Mouse (Mus musculus) urinary bladder, postnatal 14 days (tissue): ENCODE results near the gene Nrd1.

Experiments
- DNase-seq: peaks from one replicate; pipeline ENCODE4 v3.0.0; 2021; ENCODE audit warnings: low spot score

Gene Nrd1

GRCm38 (mm10) chr4:109026543-109026942 is 26.1 kb downstream of the Nrd1 start:
- no peak for DNase-seq

- no peak for DNase-seq
Measured at GRCm38 (mm10) chr4:109029857-109030256, 29.4 kb downstream of the Nrd1 start.

DNA sequence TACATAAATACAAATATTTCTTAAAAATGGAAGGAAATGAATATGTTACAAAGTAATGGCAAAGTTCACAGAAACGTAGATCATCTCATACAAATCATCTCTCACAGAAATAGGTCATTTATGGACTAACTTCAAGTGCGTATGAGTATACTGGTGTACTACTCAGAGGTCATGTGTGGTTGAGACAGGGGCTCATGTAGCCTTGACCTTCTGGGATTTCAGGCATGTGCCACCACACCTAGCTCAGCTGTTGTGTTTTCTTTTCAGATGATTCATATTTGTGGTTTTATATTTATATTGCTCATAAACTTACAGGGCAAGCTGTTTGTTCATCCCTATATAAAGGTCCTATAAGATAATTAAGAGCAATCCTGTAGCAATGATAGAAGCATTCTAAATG is 29.8 kb downstream of the Nrd1 start:
- no peak for DNase-seq

DNA sequence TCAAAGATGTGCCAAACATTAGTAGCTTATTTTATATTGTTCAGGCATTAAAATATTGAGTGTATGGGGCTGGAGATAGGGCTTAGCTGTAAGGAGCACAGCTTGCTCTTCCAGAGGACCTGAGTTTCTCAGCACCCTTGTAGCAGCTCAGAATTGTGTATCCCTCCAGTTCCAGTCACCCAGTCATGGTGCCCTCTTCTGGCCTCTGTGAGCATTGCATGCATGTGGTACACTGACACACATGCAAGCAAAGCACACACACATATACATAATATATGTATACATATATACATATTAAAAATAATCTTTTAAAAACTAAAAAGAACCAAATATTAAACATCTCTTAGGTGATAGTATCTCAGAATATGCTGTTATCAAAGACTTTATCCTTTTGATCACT is 35.9 kb downstream of the Nrd1 start:
- peak; percentile 65 for DNase-seq

DNA sequence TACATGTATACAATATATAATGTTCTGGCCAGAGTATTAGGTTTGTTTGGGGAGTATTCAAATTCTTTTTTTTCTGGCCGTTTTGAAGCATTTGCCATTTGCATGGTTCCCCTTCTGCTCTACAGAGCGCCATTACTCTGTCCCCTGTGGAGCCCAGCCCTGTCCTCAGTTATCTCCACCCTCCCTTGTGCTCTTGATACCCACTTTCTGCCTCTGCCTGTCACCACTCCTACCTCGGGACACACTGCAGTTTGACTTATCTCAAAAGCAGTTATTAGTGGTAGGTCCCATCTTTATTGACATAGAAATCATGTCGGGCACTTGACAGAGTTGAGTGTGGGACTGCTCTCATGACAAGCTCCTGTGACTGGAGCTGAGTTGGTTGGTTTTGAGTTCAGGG is 42.3 kb downstream of the Nrd1 start:
- DNase-seq: no peak

DNA sequence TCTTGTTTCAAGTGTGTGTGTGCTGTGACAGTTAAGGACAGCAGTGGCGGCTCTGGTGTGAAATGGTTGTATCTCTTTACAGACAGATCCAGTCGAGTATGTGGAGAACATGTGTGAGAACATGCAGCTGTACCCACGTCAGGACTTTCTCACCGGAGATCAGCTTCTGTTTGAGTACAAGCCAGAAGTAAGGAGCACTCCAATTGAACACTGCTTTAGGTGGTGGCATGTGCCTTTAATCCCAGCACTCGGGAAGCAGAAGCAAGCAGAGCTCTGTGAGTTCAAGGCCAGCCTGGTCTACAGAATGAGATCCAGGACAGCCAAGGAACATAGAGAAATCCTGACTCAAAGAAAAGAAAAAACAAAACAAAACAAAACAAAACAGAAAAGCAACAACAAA is 42.8 kb downstream of the Nrd1 start:
- no peak for DNase-seq

DNA sequence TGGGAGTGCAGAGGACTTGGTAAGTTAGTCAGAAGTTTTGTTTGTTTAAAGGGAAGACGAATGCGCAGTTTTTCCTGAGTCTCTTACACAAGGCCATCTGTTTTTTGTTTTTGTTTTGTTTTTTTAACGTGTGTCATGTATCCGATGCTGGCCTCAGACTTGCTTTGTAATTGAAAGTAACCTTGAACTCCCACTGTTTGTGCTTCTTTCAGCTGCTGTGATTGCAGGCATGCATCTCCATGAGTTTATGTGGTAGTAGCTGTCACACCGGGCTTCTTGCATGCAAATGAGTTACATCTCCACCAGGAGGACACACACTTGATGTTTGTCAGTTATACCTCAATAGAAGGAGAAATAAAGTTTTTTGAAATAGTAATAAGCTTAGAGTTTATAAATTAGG is 43.3 kb downstream of the Nrd1 start:
- DNase-seq: no peak

GRCm38 (mm10) chr4:109048258-109048657 is 47.8 kb downstream of the Nrd1 start:
- DNase-seq: no peak

DNA sequence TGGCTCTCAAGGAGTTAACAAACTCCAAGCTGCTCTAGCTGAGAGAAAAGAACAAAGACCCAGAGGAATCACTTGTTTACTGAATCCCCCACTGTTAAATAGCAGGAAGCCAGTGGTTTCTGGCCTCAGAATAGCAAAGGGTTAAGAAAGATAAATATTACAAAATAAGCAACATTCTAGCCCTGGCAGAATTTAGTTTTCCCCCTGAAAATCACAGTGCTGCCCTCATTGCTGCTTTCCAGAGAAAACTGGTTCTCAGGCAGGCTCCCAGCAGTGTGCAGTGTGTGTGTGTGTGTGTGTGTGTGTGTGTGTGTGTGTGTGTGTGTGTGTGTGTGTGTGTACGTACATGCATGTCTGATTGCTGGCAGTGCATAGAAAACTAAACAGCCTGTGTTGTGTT is 51.8 kb downstream of the Nrd1 start:
- no peak for DNase-seq

DNA sequence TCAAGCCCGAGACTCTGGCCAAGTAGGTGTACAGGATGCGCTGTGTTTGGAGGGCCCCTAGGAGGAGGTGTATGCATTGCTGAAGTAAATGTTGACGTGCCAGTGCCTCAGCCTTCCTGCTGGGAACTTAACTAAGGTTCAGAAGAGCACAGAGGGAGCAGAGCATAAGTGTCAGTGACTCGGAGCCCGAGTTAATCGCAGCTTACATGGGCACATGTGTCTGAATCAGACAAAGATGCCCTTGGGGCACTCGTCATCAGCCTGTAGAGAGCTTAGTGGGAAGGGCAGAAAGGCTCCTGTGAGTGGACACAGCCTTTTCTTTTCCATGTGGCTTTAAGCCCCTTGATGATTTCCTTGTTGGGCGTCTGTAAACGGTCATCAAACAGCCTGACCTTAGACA is 53.5 kb downstream of the Nrd1 start:
- no peak for DNase-seq

DNA sequence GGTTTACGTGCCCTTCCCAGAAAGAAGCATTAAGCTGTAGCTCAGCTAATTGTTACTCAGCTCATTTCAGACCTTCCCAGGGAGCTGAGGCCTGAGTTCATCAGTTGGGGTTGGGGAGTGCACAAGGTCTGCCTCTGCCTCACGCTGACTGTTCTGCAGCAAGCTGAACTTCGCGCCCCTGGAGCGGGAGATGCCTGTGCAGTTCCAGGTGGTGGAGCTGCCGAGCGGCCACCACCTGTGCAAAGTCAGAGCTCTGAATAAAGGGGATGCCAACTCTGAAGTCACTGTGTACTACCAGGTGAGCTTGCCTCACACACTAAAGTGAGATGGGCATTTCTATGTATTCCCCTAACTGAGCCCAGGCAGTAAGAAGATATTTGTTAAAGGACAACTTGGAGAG is 55.9 kb downstream of the Nrd1 start:
- DNase-seq: no peak

- no peak for DNase-seq
Measured at GRCm38 (mm10) chr4:109057640-109058039, 57.2 kb downstream of the Nrd1 start.

GRCm38 (mm10) chr4:109059255-109059821 is 58.9 kb downstream of the Nrd1 start:
- no peak for DNase-seq

GRCm38 (mm10) chr4:109064941-109065340 is 64.5 kb downstream of the Nrd1 start:
- no peak for DNase-seq

DNA sequence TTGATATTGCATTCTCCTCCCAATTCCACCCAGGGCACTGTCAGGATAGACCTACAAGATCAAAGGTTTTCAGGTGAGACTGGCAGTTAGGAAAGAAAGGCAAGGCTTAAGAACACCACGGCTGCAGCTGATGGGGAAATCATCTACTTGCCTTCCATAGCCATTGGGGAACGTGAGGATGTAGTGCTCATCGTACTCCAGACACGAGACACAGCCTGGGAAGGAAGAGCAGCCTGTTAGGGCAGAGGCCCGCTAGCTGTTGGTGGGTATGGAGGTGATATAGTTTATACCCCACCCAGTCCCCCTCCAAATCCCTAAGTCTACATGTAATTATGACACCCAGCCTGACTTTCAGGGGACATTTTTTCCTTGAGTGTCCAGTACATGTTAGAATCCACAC is 65.3 kb downstream of the Nrd1 start:
- DNase-seq: no peak

GRCm38 (mm10) chr4:109072891-109073290 is 72.4 kb downstream of the Nrd1 start:
- no peak for DNase-seq

DNA sequence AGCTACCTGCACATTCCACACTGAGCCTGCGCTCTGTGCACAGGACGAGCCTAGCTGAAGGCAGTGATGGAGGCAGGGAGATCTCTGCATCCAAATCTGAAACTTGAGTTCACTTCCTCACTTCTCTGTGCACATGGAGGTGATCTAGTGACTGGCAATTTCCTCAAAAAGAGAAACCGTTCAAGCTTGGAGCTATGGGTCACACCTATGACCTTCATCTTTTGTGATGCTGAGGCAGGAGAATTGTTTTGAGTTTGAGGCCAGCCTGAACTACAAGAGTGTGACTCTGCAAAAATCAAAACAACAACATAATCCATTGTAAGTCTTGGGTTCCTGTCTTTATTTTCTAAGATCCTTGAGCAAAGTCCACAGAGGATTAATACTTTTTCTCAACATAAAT is 72.8 kb downstream of the Nrd1 start:
- no peak for DNase-seq

GRCm38 (mm10) chr4:109078941-109079340 is 78.5 kb downstream of the Nrd1 start:
- DNase-seq: peak; percentile 23

GRCm38 (mm10) chr4:109079676-109080075 is 79.2 kb downstream of the Nrd1 start:
- no peak for DNase-seq

- no peak for DNase-seq
Measured at GRCm38 (mm10) chr4:109080118-109080517, 79.7 kb downstream of the Nrd1 start.

DNA sequence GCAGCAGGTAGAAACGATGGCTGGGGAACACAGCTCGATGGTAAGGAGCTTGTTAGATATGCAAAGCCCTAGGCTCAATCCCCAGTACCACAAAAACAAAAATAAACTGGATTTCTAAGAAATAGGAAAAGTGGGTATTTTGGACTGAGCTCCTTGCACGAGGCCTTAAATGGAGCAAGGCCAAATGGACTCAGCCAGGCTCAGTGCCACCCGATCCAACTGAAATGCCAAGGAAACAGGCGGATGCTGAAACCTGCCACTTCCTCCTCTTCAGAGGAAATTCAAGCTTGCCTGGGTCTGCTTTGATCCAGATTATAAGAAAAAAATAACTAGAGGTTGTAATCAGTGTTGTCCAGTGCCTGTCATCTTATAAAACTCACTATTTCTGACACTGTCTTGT is 88.7 kb downstream of the Nrd1 start:
- no peak for DNase-seq

- peak; percentile 59 for DNase-seq
Measured at GRCm38 (mm10) chr4:109089999-109090398, 89.5 kb downstream of the Nrd1 start.

- no peak for DNase-seq
Measured at GRCm38 (mm10) chr4:109091241-109091777, 90.9 kb downstream of the Nrd1 start.

- DNase-seq: no peak
Measured at GRCm38 (mm10) chr4:109092344-109092743, 91.9 kb downstream of the Nrd1 start.

GRCm38 (mm10) chr4:109094269-109094668 is 93.8 kb downstream of the Nrd1 start:
- DNase-seq: no peak
